Mouse (Mus musculus): ENCODE data around the gene Gm21905. TPM values are rescaled to one million over a fixed set of nuclear protein-coding genes. Genes with fewer than 3 reads are reported as not detected.
A peak's percentile ranks its signal among the peaks of the same experiment; 100 is the strongest.

Gene Gm21905
- polyA plus RNA-seq, 1 experiment from 2014 or later = not detected

- ATAC-seq (replicated peaks; ENCODE audit: low FRiP score, low read depth) (no peak), DNase-seq (ENCODE audit: low spot score) (no peak)
- no peaks in the 10 kb centered on the region for H3K36me3 ChIP-seq (ENCODE audit: insufficient read depth, low read length)
- no peaks in the 10 kb centered on the region for H3K4me1 ChIP-seq (replicated peaks; ENCODE audit: insufficient read depth, low read length)
- no peak overlapping the region for H3K4me3 ChIP-seq (replicated peaks; ENCODE audit: low read depth, low read length)
- no peaks in the 10 kb centered on the region for H3K9me3 ChIP-seq (replicated peaks; ENCODE audit: low read length)
- WGBS = 72% methylated on average over 4 of the region's 4 CpGs
- no peak overlapping the region for H3K27ac ChIP-seq
- no peak overlapping the region for H3K9ac ChIP-seq (ENCODE audit: low read depth, low read length)
- no peak for TF ChIP-seq CTCF (IDR thresholded peaks at IDR 0.05; ENCODE audit: low read depth)
- H3K27me3 ChIP-seq (ENCODE audit: insufficient read depth, low read length) = no peaks in the 10 kb centered on the region
- H3K4me2 ChIP-seq (ENCODE audit: low read length) = no peak overlapping the region
These were observed 7.9 kb upstream of the Gm21905 start for GRCm38 (mm10) chr5:67954097-67954496.

GRCm38 (mm10) chr5:67948074-67948473, 1.9 kb upstream of the Gm21905 start:
- H3K27me3 ChIP-seq (ENCODE audit: insufficient read depth, low read length) = no peaks in the 10 kb centered on the region
- ATAC-seq (replicated peaks; ENCODE audit: low FRiP score, low read depth) (no peak), DNase-seq (ENCODE audit: low spot score) (no peak)
- H3K4me2 ChIP-seq (ENCODE audit: low read length) = no peak overlapping the region
- no peak for TF ChIP-seq CTCF (IDR thresholded peaks at IDR 0.05; ENCODE audit: low read depth)
- no peak overlapping the region for H3K4me3 ChIP-seq (replicated peaks; ENCODE audit: low read depth, low read length)
- no peaks in the 10 kb centered on the region for H3K4me1 ChIP-seq (replicated peaks; ENCODE audit: insufficient read depth, low read length)
- H3K9ac ChIP-seq (ENCODE audit: low read depth, low read length) = no peak overlapping the region
- H3K27ac ChIP-seq = no peak overlapping the region
- WGBS = 89% methylated on average over 5 of the region's 5 CpGs
- H3K36me3 ChIP-seq (ENCODE audit: insufficient read depth, low read length) = no peaks in the 10 kb centered on the region
- H3K9me3 ChIP-seq (replicated peaks; ENCODE audit: low read length) = no peaks in the 10 kb centered on the region

- Histone ChIP-seq H3K9ac (ENCODE audit: low read depth, low read length) (no peak overlapping the region), H3K9me3 (replicated peaks; ENCODE audit: low read length) (no peaks in the 10 kb centered on the region), H3K4me1 (replicated peaks; ENCODE audit: insufficient read depth, low read length) (no peaks in the 10 kb centered on the region), H3K27me3 (ENCODE audit: insufficient read depth, low read length) (no peaks in the 10 kb centered on the region), H3K36me3 (ENCODE audit: insufficient read depth, low read length) (no peaks in the 10 kb centered on the region), H3K4me2 (ENCODE audit: low read length) (no peak overlapping the region), H3K27ac (no peak overlapping the region), H3K4me3 (replicated peaks; ENCODE audit: low read depth, low read length) (no peak overlapping the region)
- no peak for TF ChIP-seq CTCF (IDR thresholded peaks at IDR 0.05; ENCODE audit: low read depth)
- DNase-seq (ENCODE audit: low spot score) (peak; percentile 43), ATAC-seq (replicated peaks; ENCODE audit: low FRiP score, low read depth) (no peak)
These were observed 785 bp upstream of the Gm21905 start for GRCm38 (mm10) chr5:67947006-67947405.

GRCm38 (mm10) chr5:67944074-67944785, 2.0 kb downstream of the Gm21905 start:
- H3K4me1 ChIP-seq (replicated peaks; ENCODE audit: insufficient read depth, low read length) = no peaks in the 10 kb centered on the region
- no peak overlapping the region for H3K4me2 ChIP-seq (ENCODE audit: low read length)
- no peak overlapping the region for H3K9ac ChIP-seq (ENCODE audit: low read depth, low read length)
- no peak overlapping the region for H3K27ac ChIP-seq
- DNase-seq (ENCODE audit: low spot score) (no peak), ATAC-seq (replicated peaks; ENCODE audit: low FRiP score, low read depth) (no peak)
- no peak for TF ChIP-seq CTCF (IDR thresholded peaks at IDR 0.05; ENCODE audit: low read depth)
- H3K36me3 ChIP-seq (ENCODE audit: insufficient read depth, low read length) = no peaks in the 10 kb centered on the region
- WGBS = 83% methylated on average over 1 of the region's 1 CpGs
- no peaks in the 10 kb centered on the region for H3K27me3 ChIP-seq (ENCODE audit: insufficient read depth, low read length)
- H3K9me3 ChIP-seq (replicated peaks; ENCODE audit: low read length) = no peaks in the 10 kb centered on the region
- no peak overlapping the region for H3K4me3 ChIP-seq (replicated peaks; ENCODE audit: low read depth, low read length)

GRCm38 (mm10) chr5:67943199-67943598, 3.0 kb downstream of the Gm21905 start:
- 31% methylated on average over 2 of the region's 2 CpGs for WGBS
- H3K9me3 ChIP-seq (replicated peaks; ENCODE audit: low read length) = no peaks in the 10 kb centered on the region
- H3K27me3 ChIP-seq (ENCODE audit: insufficient read depth, low read length) = no peaks in the 10 kb centered on the region
- H3K4me1 ChIP-seq (replicated peaks; ENCODE audit: insufficient read depth, low read length) = no peaks in the 10 kb centered on the region
- H3K4me3 ChIP-seq (replicated peaks; ENCODE audit: low read depth, low read length) = no peak overlapping the region
- no peaks in the 10 kb centered on the region for H3K36me3 ChIP-seq (ENCODE audit: insufficient read depth, low read length)
- ATAC-seq (replicated peaks; ENCODE audit: low FRiP score, low read depth) (no peak), DNase-seq (ENCODE audit: low spot score) (peak; percentile 74)
- TF ChIP-seq CTCF (IDR thresholded peaks at IDR 0.05; ENCODE audit: low read depth) = no peak
- H3K9ac ChIP-seq (ENCODE audit: low read depth, low read length) = no peak overlapping the region
- H3K4me2 ChIP-seq (ENCODE audit: low read length) = no peak overlapping the region
- H3K27ac ChIP-seq = no peak overlapping the region; the same call in 1 of the 2 replicates

- DNase-seq (ENCODE audit: low spot score) (no peak), ATAC-seq (replicated peaks; ENCODE audit: low FRiP score, low read depth) (no peak)
- H3K9ac ChIP-seq (ENCODE audit: low read depth, low read length) = no peak within 1 kb of the TSS
- no peaks in the 10 kb centered on the region for H3K4me1 ChIP-seq (replicated peaks; ENCODE audit: insufficient read depth, low read length)
- no peak for TF ChIP-seq CTCF (IDR thresholded peaks at IDR 0.05; ENCODE audit: low read depth)
- H3K27me3 ChIP-seq (ENCODE audit: insufficient read depth, low read length) = no peaks in the 10 kb centered on the region
- 79% methylated on average over 2 of the region's 2 CpGs for WGBS
- no peaks in the 10 kb centered on the region for H3K9me3 ChIP-seq (replicated peaks; ENCODE audit: low read length)
- H3K4me2 ChIP-seq (ENCODE audit: low read length) = no peak within 1 kb of the TSS
- H3K27ac ChIP-seq = no peak within 1 kb of the TSS
- no peak within 1 kb of the TSS for H3K4me3 ChIP-seq (replicated peaks; ENCODE audit: low read depth, low read length)
- H3K36me3 ChIP-seq (ENCODE audit: insufficient read depth, low read length) = no peaks in the 10 kb centered on the region
These were observed 4.9 kb downstream of the Gm21905 start, which contains the start of gene Gm5108 for GRCm38 (mm10) chr5:67941369-67941768. Gene Gm5108 (plus strand): TSS chr5:67941669.

- no peak for TF ChIP-seq CTCF (IDR thresholded peaks at IDR 0.05; ENCODE audit: low read depth)
- no peak for ATAC-seq (replicated peaks; ENCODE audit: low FRiP score, low read depth)
- Histone ChIP-seq H3K27ac (no peak overlapping the region), H3K27me3 (ENCODE audit: insufficient read depth, low read length) (no peaks in the 10 kb centered on the region), H3K9ac (ENCODE audit: low read depth, low read length) (no peak overlapping the region), H3K36me3 (ENCODE audit: insufficient read depth, low read length) (no peaks in the 10 kb centered on the region), H3K4me2 (ENCODE audit: low read length) (no peak overlapping the region), H3K4me3 (replicated peaks; ENCODE audit: low read depth, low read length) (no peak overlapping the region), H3K9me3 (replicated peaks; ENCODE audit: low read length) (no peaks in the 10 kb centered on the region), H3K4me1 (replicated peaks; ENCODE audit: insufficient read depth, low read length) (no peaks in the 10 kb centered on the region)
- WGBS = 14% methylated on average over 2 of the region's 2 CpGs
- no peak for DNase-seq (ENCODE audit: low spot score)
These were observed 14.6 kb downstream of the Gm21905 start for GRCm38 (mm10) chr5:67931623-67932022.
